Mouse (Mus musculus) megakaryocyte-erythroid progenitor cell, adult 5 weeks (primary cell): ENCODE measurements around the gene Tceanc2. TPM values are rescaled to one million over a fixed set of nuclear protein-coding genes. Genes with fewer than 3 reads are reported as not detected.

Experiments
- polyA plus RNA-seq: library from polyadenylated mRNA; stranded (reverse); fragments of >175 nt; gene quantifications from 2 replicates; pipeline ENCODE4 v1.2.3, GENCODE M21; 2012

Tceanc2 gene
- polyA plus RNA-seq, result 23.4 and 25.8 TPM in 2 replicates

GRCm38 (mm10) chr4:107178830-107179490, at the start of gene Tceanc2:
Gene Tceanc2 (minus strand): TSS chr4:107179116.

GRCm38 (mm10) chr4:107208880-107209279, 30.0 kb upstream of the Tceanc2 start, which contains the start of gene Ldlrad1:
Gene Ldlrad1 (plus strand): TSS chr4:107209180.

GRCm38 (mm10) chr4:107178182-107178829, 610 bp downstream of the Tceanc2 start, which contains the start of gene Tmem59:
Gene Tmem59 (plus strand): TSS chr4:107178399.

GRCm38 (mm10) chr4:107096841-107097373, 82.0 kb downstream of the Tceanc2 start, which contains the start of gene Cdcp2:
Gene Cdcp2 (plus strand): TSS chr4:107096891.

Other genes starting within 250 kb of the Tceanc2 start
- 41.6 and 46.4 TPM in 2 replicates for gene Mrpl37, start 112.2 kb downstream of the Tceanc2 start, polyA plus RNA-seq
- gene Cyb5rl, start 112.1 kb downstream of the Tceanc2 start, polyA plus RNA-seq, result 7.3 and 11.1 TPM in 2 replicates
- not detected in 2 replicates for gene Cdcp2, start 82.2 kb downstream of the Tceanc2 start, polyA plus RNA-seq
- gene Tmem59, start 717 bp downstream of the Tceanc2 start, polyA plus RNA-seq, result 141 and 151 TPM in 2 replicates
- not detected in 2 replicates for gene Ldlrad1, start 30.1 kb upstream of the Tceanc2 start, polyA plus RNA-seq
- gene Lrrc42, start 74.4 kb upstream of the Tceanc2 start, polyA plus RNA-seq, result 6.5 TPM in 2 replicates
- gene Hspb11, start 74.5 kb upstream of the Tceanc2 start, polyA plus RNA-seq, result 3.8 and 5.1 TPM in 2 replicates
- gene Dio1, start 128.1 kb upstream of the Tceanc2 start, polyA plus RNA-seq, result not detected in 2 replicates
- 19.4 and 19.6 TPM in 2 replicates for gene Yipf1, start 135.2 kb upstream of the Tceanc2 start, polyA plus RNA-seq
- gene Ndc1, start 188.7 kb upstream of the Tceanc2 start, polyA plus RNA-seq, result 5.1 and 7.0 TPM in 2 replicates